Mouse (Mus musculus) midbrain, embryonic 16.5 days (tissue): ENCODE results near the gene Gm29797. TPM values are rescaled to one million over a fixed set of nuclear protein-coding genes. Genes with fewer than 3 reads are reported as not detected.
A peak's percentile ranks its signal among the peaks of the same experiment; 100 is the strongest.

ENCODE experiments used
- ATAC-seq: fragments of 200-750 bp; cut with Nextera tagmentation; 2 replicates; pipeline ENCODE4 v1.8.0; 2017; ENCODE audit warnings: moderate TSS enrichment
- H3K27ac ChIP-seq: fragments of 300-500 bp; sonication (generic); 2 replicates; pipeline ENCODE4 v1.5.1; 2014; ENCODE audit warnings: mild to moderate bottlenecking, low read length, mixed read lengths
- H3K27me3 ChIP-seq: fragments of 300-500 bp; sonication (generic); 2 replicates; pipeline ENCODE4 v1.6.1; 2014; ENCODE audit warnings: low read depth, low read length, mixed read lengths; ENCODE audit not compliant: control insufficient read depth, insufficient read depth
- H3K36me3 ChIP-seq: fragments of 300-500 bp; sonication (generic); 2 replicates; pipeline ENCODE4 v1.6.1; 2014; ENCODE audit warnings: mild to moderate bottlenecking, low read length, moderate library complexity, mixed read lengths; ENCODE audit not compliant: control insufficient read depth, insufficient read depth
- H3K4me1 ChIP-seq: fragments of 300-500 bp; sonication (generic); 2 replicates; pipeline ENCODE4 v1.6.1; 2014; ENCODE audit warnings: mild to moderate bottlenecking, low read length, mixed read lengths; ENCODE audit not compliant: control insufficient read depth, insufficient read depth
- H3K4me2 ChIP-seq: fragments of 300-500 bp; sonication (generic); 2 replicates; pipeline ENCODE4 v1.6.1; 2014; ENCODE audit warnings: mild to moderate bottlenecking, low read length, mixed read lengths
- H3K4me3 ChIP-seq: fragments of 300-500 bp; sonication (generic); 2 replicates; pipeline ENCODE4 v1.5.1; 2014; ENCODE audit warnings: low read depth, mild to moderate bottlenecking, low read length, moderate library complexity, mixed read lengths
- H3K9ac ChIP-seq: fragments of 300-500 bp; sonication (generic); 2 replicates; pipeline ENCODE4 v1.6.1; 2014; ENCODE audit warnings: low read depth, low read length, mixed read lengths
- H3K9me3 ChIP-seq: fragments of 300-500 bp; sonication (generic); replicated peaks from 2 replicates; pipeline ENCODE4 v1.6.1; 2014; ENCODE audit warnings: mild to moderate bottlenecking, low read length, mixed read lengths; ENCODE audit not compliant: control insufficient read depth, poor library complexity, severe bottlenecking
- WGBS: fragments of 180-500 bp; shearing (Covaris S2); extraction: QIAGEN DNeasy Blood & Tissue Kit; methylation state at CpG from one replicate; pipeline ENCODE4 v1.1.7; 2014; 5-methylcytosine and 5-hydroxymethylcytosine counted together
- polyA plus RNA-seq: library from polyadenylated mRNA; unstranded; fragments of >200 nt; fragmentation: Nextera tagmentation; extraction: Ambion mirVana; gene quantifications from 2 replicates; pipeline ENCODE4 v1.2.1, GENCODE M21; 2015

The Gm29797 gene
- polyA plus RNA-seq, 1 experiment from 2014 or later, result 0.25 TPM

GRCm38 (mm10) chr2:181689466-181690160 is 32.8 kb downstream of the Gm29797 start:
- H3K4me2 ChIP-seq, result no peak overlapping the region
- ATAC-seq, result no peak
- peaks cover 10% of the 10 kb centered on the region for H3K36me3 ChIP-seq
- H3K27me3 ChIP-seq, result no peaks in the 10 kb centered on the region
- peaks cover 18% of the 10 kb centered on the region for H3K4me1 ChIP-seq
- no peak overlapping the region for H3K4me3 ChIP-seq
- 92% methylated on average over 10 of the region's 10 CpGs for WGBS
- H3K9me3 ChIP-seq, result no peaks in the 10 kb centered on the region
- H3K27ac ChIP-seq, result no peak overlapping the region
- H3K9ac ChIP-seq, result no peak overlapping the region

- WGBS, result 91% methylated on average over 6 of the region's 6 CpGs
- Histone ChIP-seq H3K27ac (no peak overlapping the region), H3K9ac (no peak overlapping the region), H3K36me3 (peaks cover 10% of the 10 kb centered on the region), H3K4me3 (no peak overlapping the region), H3K4me2 (no peak overlapping the region), H3K27me3 (no peaks in the 10 kb centered on the region), H3K9me3 (no peaks in the 10 kb centered on the region), H3K4me1 (peaks cover 18% of the 10 kb centered on the region)
- no peak for ATAC-seq
Observed at GRCm38 (mm10) chr2:181691083-181691482, 34.2 kb downstream of the Gm29797 start.

- Histone ChIP-seq H3K9me3 (no peaks in the 10 kb centered on the region), H3K36me3 (peaks cover 8% of the 10 kb centered on the region), H3K27ac (no peak overlapping the region), H3K9ac (no peak overlapping the region), H3K4me1 (peaks cover 18% of the 10 kb centered on the region), H3K4me3 (no peak overlapping the region), H3K27me3 (no peaks in the 10 kb centered on the region), H3K4me2 (no peak overlapping the region)
- no peak for ATAC-seq
- 89% methylated on average over 4 of the region's 4 CpGs for WGBS
Observed at GRCm38 (mm10) chr2:181691571-181691970, 34.7 kb downstream of the Gm29797 start.

GRCm38 (mm10) chr2:181692304-181692703 is 35.5 kb downstream of the Gm29797 start:
- H3K27ac ChIP-seq, result no peak overlapping the region
- 94% methylated on average over 3 of the region's 3 CpGs for WGBS

GRCm38 (mm10) chr2:181693339-181694280 is 36.8 kb downstream of the Gm29797 start, which contains the start of gene Rgs19:
TSS of gene Rgs19 (minus strand) at chr2:181693977.
- under 1% methylated on average over 74 of the region's 75 CpGs for WGBS
- H3K27ac ChIP-seq, result peak within 1 kb of the TSS; percentile 72
- peaks cover 18% of the 10 kb centered on the region for H3K4me1 ChIP-seq
- H3K9ac ChIP-seq, result peak within 1 kb of the TSS; percentile 86
- H3K36me3 ChIP-seq, result no peaks in the 10 kb centered on the region; the same call in 1 of the 2 replicates
- ATAC-seq, result peak; percentile 87
- peak within 1 kb of the TSS; percentile 69 for H3K4me3 ChIP-seq
- H3K4me2 ChIP-seq, result peak within 1 kb of the TSS; percentile 80
- H3K27me3 ChIP-seq, result no peaks in the 10 kb centered on the region
- no peaks in the 10 kb centered on the region for H3K9me3 ChIP-seq

More at GRCm38 (mm10) chr2:181692304-181692703, 35.5 kb downstream of the Gm29797 start:
- H3K9ac ChIP-seq, result no peak overlapping the region; the same call in 1 of the 2 replicates
- H3K4me3 ChIP-seq, result peak overlapping the region; percentile 69; the same call in 1 of the 2 replicates
- no peaks in the 10 kb centered on the region for H3K27me3 ChIP-seq
- H3K4me2 ChIP-seq, result peak overlapping the region; percentile 80
- ATAC-seq, result no peak
- H3K9me3 ChIP-seq, result no peaks in the 10 kb centered on the region
- H3K36me3 ChIP-seq, result peaks cover 4% of the 10 kb centered on the region
- H3K4me1 ChIP-seq, result peaks cover 18% of the 10 kb centered on the region

- no peak overlapping the region for H3K27ac ChIP-seq
- H3K9me3 ChIP-seq, result no peaks in the 10 kb centered on the region
- 86% methylated on average over 3 of the region's 3 CpGs for WGBS
- peaks cover 18% of the 10 kb centered on the region for H3K4me1 ChIP-seq
- H3K36me3 ChIP-seq, result no peaks in the 10 kb centered on the region
- H3K27me3 ChIP-seq, result no peaks in the 10 kb centered on the region
- no peak overlapping the region for H3K9ac ChIP-seq
- no peak for ATAC-seq
- no peak overlapping the region; the same call in 1 of the 2 replicates for H3K4me3 ChIP-seq
- no peak overlapping the region; the same call in 1 of the 2 replicates for H3K4me2 ChIP-seq
Observed at GRCm38 (mm10) chr2:181694581-181694980, 37.7 kb downstream of the Gm29797 start.

GRCm38 (mm10) chr2:181695776-181696175 is 38.9 kb downstream of the Gm29797 start:
- Histone ChIP-seq H3K4me1 (peaks cover 18% of the 10 kb centered on the region), H3K27ac (no peak overlapping the region), H3K27me3 (no peaks in the 10 kb centered on the region), H3K9me3 (no peaks in the 10 kb centered on the region), H3K4me3 (no peak overlapping the region), H3K36me3 (no peaks in the 10 kb centered on the region), H3K9ac (no peak overlapping the region), H3K4me2 (no peak overlapping the region)
- ATAC-seq, result no peak
- 84% methylated on average over 1 of the region's 1 CpGs for WGBS

GRCm38 (mm10) chr2:181696801-181697420 is 40.1 kb downstream of the Gm29797 start:
- ATAC-seq, result no peak
- no peak overlapping the region for H3K9ac ChIP-seq
- H3K4me1 ChIP-seq, result peaks cover 15% of the 10 kb centered on the region
- no peak overlapping the region for H3K4me2 ChIP-seq
- no peaks in the 10 kb centered on the region for H3K9me3 ChIP-seq
- 79% methylated on average over 33 of the region's 33 CpGs for WGBS
- no peaks in the 10 kb centered on the region for H3K36me3 ChIP-seq
- no peak overlapping the region for H3K4me3 ChIP-seq
- H3K27ac ChIP-seq, result no peak overlapping the region
- H3K27me3 ChIP-seq, result no peaks in the 10 kb centered on the region
